Mouse (Mus musculus): ENCODE data around the gene Sdf2. TPM values are rescaled to one million over a fixed set of nuclear protein-coding genes. Genes with fewer than 3 reads are reported as not detected.

The Sdf2 gene
- polyA plus RNA-seq (2021; fragmentation: Nextera tagmentation) = 144 and 168 TPM in 2 replicates
- long read RNA-seq, experiment 1, transcript Sdf2-201 (3 exons, 1,268 nt) = major isoform, 170 of 197 reads
- long read RNA-seq, experiment 1, partial matches to known transcripts = 0 of 197 reads
- long read RNA-seq, experiment 1, other reads (novel, unspliced or antisense) = 26 of 197 reads
- long read RNA-seq, experiment 2, transcript Sdf2-201 (3 exons, 1,268 nt) = major isoform, 124 of 135 reads
- long read RNA-seq, experiment 2, partial matches to known transcripts = 0 of 135 reads
- long read RNA-seq, experiment 2, other reads (novel, unspliced or antisense) = 10 of 135 reads

GRCm38 (mm10) chr11:78245627-78246317, at the start of gene Sdf2, which contains the start of gene Supt6:
Gene Sdf2 (plus strand): TSS chr11:78245746.
Gene Supt6 (minus strand): TSS chr11:78245987.

GRCm38 (mm10) chr11:78261380-78262352, 16.1 kb downstream of the Sdf2 start, which contains the start of gene 2610507B11Rik:
Gene 2610507B11Rik (plus strand): TSS chr11:78261752.

GRCm38 (mm10) chr11:78290654-78291053, 45.1 kb downstream of the Sdf2 start, which contains the start of gene BC030499:
Gene BC030499 (plus strand): TSS chr11:78290841.

GRCm38 (mm10) chr11:78301357-78302084, 56.0 kb downstream of the Sdf2 start, which contains the start of gene Spag5:
Gene Spag5 (plus strand): TSS chr11:78301529.

Other genes starting within 250 kb of the Sdf2 start
- gene Dhrs13, start 213.5 kb upstream of the Sdf2 start, polyA plus RNA-seq (2021; fragmentation: Nextera tagmentation) = 7.9 and 8.6 TPM in 2 replicates
- gene Flot2, start 207.8 kb upstream of the Sdf2 start, polyA plus RNA-seq (2021; fragmentation: Nextera tagmentation) = 79.1 and 79.3 TPM in 2 replicates
- 10.9 and 11.1 TPM in 2 replicates for gene Eral1, start 165.4 kb upstream of the Sdf2 start, polyA plus RNA-seq (2021; fragmentation: Nextera tagmentation)
- gene Fam222b, start 151.1 kb upstream of the Sdf2 start, polyA plus RNA-seq (2021; fragmentation: Nextera tagmentation) = 11.3 and 12.7 TPM in 2 replicates
- 7.1 and 10.1 TPM in 2 replicates for gene Traf4, start 80.2 kb upstream of the Sdf2 start, polyA plus RNA-seq (2021; fragmentation: Nextera tagmentation)
- gene Nek8, start 69.1 kb upstream of the Sdf2 start, polyA plus RNA-seq (2021; fragmentation: Nextera tagmentation) = 1.4 and 2.0 TPM in 2 replicates
- 31.4 and 34.6 TPM in 2 replicates for gene Tlcd1, start 69.0 kb upstream of the Sdf2 start, polyA plus RNA-seq (2021; fragmentation: Nextera tagmentation)
- 1,474 and 1,588 TPM in 2 replicates for gene Rpl23a, start 62.2 kb upstream of the Sdf2 start, polyA plus RNA-seq (2021; fragmentation: Nextera tagmentation)
- 18.8 and 20.1 TPM in 2 replicates for gene Rab34, start 57.3 kb upstream of the Sdf2 start, polyA plus RNA-seq (2021; fragmentation: Nextera tagmentation)
- 4.6 and 5.2 TPM in 2 replicates for gene Proca1, start 52.4 kb upstream of the Sdf2 start, polyA plus RNA-seq (2021; fragmentation: Nextera tagmentation)
- 16.4 and 17.8 TPM in 2 replicates for gene Supt6, start 241 bp downstream of the Sdf2 start, polyA plus RNA-seq (2021; fragmentation: Nextera tagmentation)
- gene 2610507B11Rik, start 16.0 kb downstream of the Sdf2 start, polyA plus RNA-seq (2021; fragmentation: Nextera tagmentation) = 52.0 and 58.5 TPM in 2 replicates
- gene BC030499, start 45.1 kb downstream of the Sdf2 start, polyA plus RNA-seq (2021; fragmentation: Nextera tagmentation) = 0.56 and 0.58 TPM in 2 replicates
- 1.7 and 3.1 TPM in 2 replicates for gene Spag5, start 55.8 kb downstream of the Sdf2 start, polyA plus RNA-seq (2021; fragmentation: Nextera tagmentation)
- 1,621 and 1,706 TPM in 2 replicates for gene Aldoc, start 77.2 kb downstream of the Sdf2 start, polyA plus RNA-seq (2021; fragmentation: Nextera tagmentation)
- gene Pigs, start 82.7 kb downstream of the Sdf2 start, polyA plus RNA-seq (2021; fragmentation: Nextera tagmentation) = 81.1 and 86.7 TPM in 2 replicates
- gene Unc119, start 97.7 kb downstream of the Sdf2 start, polyA plus RNA-seq (2021; fragmentation: Nextera tagmentation) = 7.4 and 9.1 TPM in 2 replicates
- gene Foxn1, start 140.8 kb downstream of the Sdf2 start, polyA plus RNA-seq (2021; fragmentation: Nextera tagmentation) = not detected in 2 replicates
- gene Slc13a2, start 176.5 kb downstream of the Sdf2 start, polyA plus RNA-seq (2021; fragmentation: Nextera tagmentation) = 0.05 TPM in 1 of 2 replicates, not detected in the other
- gene Slc46a1, start 220.0 kb downstream of the Sdf2 start, polyA plus RNA-seq (2021; fragmentation: Nextera tagmentation) = 19.4 and 22.6 TPM in 2 replicates

Data from layer of hippocampus, adult 6 months (tissue).